Mouse (Mus musculus): ENCODE results near the gene Cfap157. TPM values are rescaled to one million over a fixed set of nuclear protein-coding genes. Genes with fewer than 3 reads are reported as not detected.

Cfap157 gene
- total and polyA plus RNA-seq, 2 experiments from 2014 or later: 1.1 to 1.4 TPM

DNA sequence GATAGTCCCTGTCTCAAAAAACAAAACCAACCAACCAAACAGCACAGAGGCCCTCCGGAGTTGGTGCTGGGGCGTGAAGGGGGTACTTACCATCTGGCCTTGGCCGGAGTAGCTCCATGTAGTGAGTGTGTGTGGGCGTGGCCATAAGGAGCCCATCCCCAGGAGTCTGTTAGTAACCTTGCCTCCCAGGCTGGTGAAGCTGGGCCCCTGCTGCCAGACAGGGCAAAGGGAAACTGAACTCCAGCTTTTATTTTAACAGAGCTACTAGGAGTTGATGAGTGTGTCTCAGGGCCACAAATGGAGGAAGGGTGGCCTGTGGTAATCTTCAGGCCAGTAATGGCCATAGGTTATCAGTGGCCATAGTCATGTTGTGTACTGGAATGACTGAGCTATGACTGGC, 49.7 kb downstream of the Cfap157 start:
- Histone ChIP-seq H3K4me1 (ENCODE audit: insufficient read depth, low read length) (no peaks in the 10 kb centered on the region), H3K9me3 (ENCODE audit: low read length) (no peaks in the 10 kb centered on the region), H3K36me3 (ENCODE audit: insufficient read depth, low read length) (no peaks in the 10 kb centered on the region), H3K27me3 (ENCODE audit: insufficient read depth, low read length) (no peaks in the 10 kb centered on the region), H3K27ac (ENCODE audit: low read depth, low read length) (no peak overlapping the region), H3K4me3 (ENCODE audit: low read depth, low read length) (no peak overlapping the region), H3K4me2 (ENCODE audit: low read depth, low read length, poor library complexity, severe bottlenecking) (no peak overlapping the region), H3K9ac (replicated peaks; ENCODE audit: low read length, poor library complexity, severe bottlenecking) (no peak overlapping the region)
- no peak for TF ChIP-seq CTCF (IDR thresholded peaks at IDR 0.05)
- ATAC-seq (ENCODE audit: low FRiP score) (no peak), DNase-seq (ENCODE audit: low spot score) (no peak)
- WGBS: 30% methylated on average over 4 of the region's 4 CpGs

DNA sequence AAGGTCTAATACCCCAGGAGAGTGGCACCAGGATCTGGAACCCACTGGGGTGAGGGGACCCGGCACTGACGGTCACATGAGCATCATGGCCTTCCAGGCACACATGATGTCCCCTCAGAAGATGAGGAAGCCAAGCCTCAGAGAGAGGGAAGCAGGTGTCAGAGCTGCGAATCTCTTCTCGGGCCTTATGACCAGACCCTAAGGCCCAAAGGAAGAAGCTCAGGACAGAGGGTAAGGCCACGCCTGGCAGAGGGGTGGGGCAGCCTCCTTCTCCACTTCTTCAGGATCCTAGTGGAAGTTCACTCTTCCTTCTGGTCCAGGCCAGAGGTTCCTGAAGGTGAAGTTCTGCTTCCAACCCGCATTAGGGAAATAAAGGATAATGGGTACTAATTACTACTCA, 51.5 kb downstream of the Cfap157 start:
- TF ChIP-seq CTCF (IDR thresholded peaks at IDR 0.05): no peak
- no peaks in the 10 kb centered on the region for H3K4me1 ChIP-seq (ENCODE audit: insufficient read depth, low read length)
- H3K9me3 ChIP-seq (ENCODE audit: low read length): no peaks in the 10 kb centered on the region
- DNase-seq (ENCODE audit: low spot score) (no peak), ATAC-seq (ENCODE audit: low FRiP score) (no peak)
- H3K27me3 ChIP-seq (ENCODE audit: insufficient read depth, low read length): no peaks in the 10 kb centered on the region
- no peak overlapping the region for H3K4me2 ChIP-seq (ENCODE audit: low read depth, low read length, poor library complexity, severe bottlenecking)
- H3K4me3 ChIP-seq (ENCODE audit: low read depth, low read length): no peak overlapping the region
- no peak overlapping the region for H3K27ac ChIP-seq (ENCODE audit: low read depth, low read length)
- no peak overlapping the region for H3K9ac ChIP-seq (replicated peaks; ENCODE audit: low read length, poor library complexity, severe bottlenecking)
- H3K36me3 ChIP-seq (ENCODE audit: insufficient read depth, low read length): no peaks in the 10 kb centered on the region
- whole genome bisulfite sequencing: 73% methylated on average over 6 of the region's 6 CpGs

DNA sequence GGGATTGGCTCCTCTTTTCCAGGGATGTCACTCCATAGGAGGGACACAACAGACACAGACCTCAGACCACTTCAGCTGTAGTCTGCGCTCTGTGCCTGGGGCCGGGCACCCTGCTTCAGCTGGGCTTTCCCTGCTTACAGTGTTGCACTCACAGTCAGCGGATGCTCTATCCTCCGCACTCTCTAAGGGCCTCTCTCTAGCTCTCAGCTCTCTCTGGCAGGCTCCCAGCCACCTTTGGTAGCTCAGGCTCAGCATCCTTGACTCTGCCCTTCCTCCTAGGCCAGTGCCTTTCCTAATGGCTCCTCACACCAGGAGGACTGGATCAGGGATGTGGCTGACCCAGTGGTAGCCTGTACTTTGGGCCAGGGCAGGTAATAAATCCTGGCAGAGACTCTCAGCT, 52.3 kb downstream of the Cfap157 start:
- Histone ChIP-seq H3K4me2 (ENCODE audit: low read depth, low read length, poor library complexity, severe bottlenecking) (no peak overlapping the region), H3K4me1 (ENCODE audit: insufficient read depth, low read length) (no peaks in the 10 kb centered on the region), H3K9ac (replicated peaks; ENCODE audit: low read length, poor library complexity, severe bottlenecking) (no peak overlapping the region; the same call in 1 of the 2 replicates), H3K27me3 (ENCODE audit: insufficient read depth, low read length) (no peaks in the 10 kb centered on the region), H3K27ac (ENCODE audit: low read depth, low read length) (no peak overlapping the region), H3K9me3 (ENCODE audit: low read length) (no peaks in the 10 kb centered on the region), H3K4me3 (ENCODE audit: low read depth, low read length) (no peak overlapping the region), H3K36me3 (ENCODE audit: insufficient read depth, low read length) (no peaks in the 10 kb centered on the region)
- WGBS: 74% methylated on average over 4 of the region's 4 CpGs
- DNase-seq (ENCODE audit: low spot score): no peak
- TF ChIP-seq CTCF (IDR thresholded peaks at IDR 0.05): no peak
- ATAC-seq (ENCODE audit: low FRiP score): no peak

DNA sequence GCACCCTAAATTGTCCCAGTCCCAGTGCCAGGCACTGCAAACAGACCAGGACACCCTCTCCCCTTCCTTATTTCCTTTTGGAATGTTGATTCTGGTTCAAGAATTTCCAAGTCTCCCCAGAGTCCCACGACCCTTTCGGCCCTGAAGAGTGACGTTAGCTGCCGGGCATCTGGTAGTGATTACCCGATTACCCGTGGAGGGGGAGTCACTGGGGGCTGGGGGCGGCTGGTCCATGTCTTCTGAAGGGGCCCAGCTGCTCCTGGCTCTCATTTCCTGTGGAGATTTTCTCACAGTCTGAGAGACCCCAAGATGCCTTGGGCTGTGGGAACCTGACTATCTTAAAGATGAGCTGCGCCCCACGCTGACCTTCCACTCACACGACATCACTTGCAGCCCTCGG, 53.4 kb downstream of the Cfap157 start:
- no peak overlapping the region for H3K27ac ChIP-seq (ENCODE audit: low read depth, low read length)
- ATAC-seq (ENCODE audit: low FRiP score) (no peak), DNase-seq (ENCODE audit: low spot score) (no peak)
- no peaks in the 10 kb centered on the region for H3K27me3 ChIP-seq (ENCODE audit: insufficient read depth, low read length)
- no peak for TF ChIP-seq CTCF (IDR thresholded peaks at IDR 0.05)
- no peaks in the 10 kb centered on the region for H3K9me3 ChIP-seq (ENCODE audit: low read length)
- no peaks in the 10 kb centered on the region for H3K4me1 ChIP-seq (ENCODE audit: insufficient read depth, low read length)
- 55% methylated on average over 11 of the region's 11 CpGs for WGBS
- H3K4me2 ChIP-seq (ENCODE audit: low read depth, low read length, poor library complexity, severe bottlenecking): no peak overlapping the region
- no peak overlapping the region for H3K9ac ChIP-seq (replicated peaks; ENCODE audit: low read length, poor library complexity, severe bottlenecking)
- no peak overlapping the region for H3K4me3 ChIP-seq (ENCODE audit: low read depth, low read length)
- H3K36me3 ChIP-seq (ENCODE audit: insufficient read depth, low read length): no peaks in the 10 kb centered on the region

DNA sequence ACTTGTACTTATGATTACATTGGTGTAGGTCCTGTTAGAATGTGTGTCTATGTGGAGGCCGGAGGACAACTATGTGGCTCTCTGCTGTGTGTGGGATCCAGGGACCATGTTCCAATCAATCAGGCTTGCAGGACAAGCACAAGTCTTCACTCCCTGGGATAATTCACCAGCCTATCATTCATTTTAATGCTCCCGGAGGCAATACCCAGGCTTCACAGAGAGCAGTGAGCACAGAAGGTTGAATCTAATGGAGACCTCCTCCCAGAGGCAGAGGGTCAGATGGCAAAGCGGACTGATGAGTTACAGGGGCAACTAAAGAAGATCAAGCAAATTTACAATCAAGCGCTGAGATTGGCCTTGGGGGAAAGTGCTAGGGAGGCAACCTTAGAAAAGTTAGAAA, 54.7 kb downstream of the Cfap157 start:
- Histone ChIP-seq H3K27ac (ENCODE audit: low read depth, low read length) (no peak overlapping the region), H3K4me2 (ENCODE audit: low read depth, low read length, poor library complexity, severe bottlenecking) (0 out of 2 replicates have a peak overlapping the region, but pooled peaks have one; percentile 2), H3K9me3 (ENCODE audit: low read length) (no peaks in the 10 kb centered on the region), H3K4me1 (ENCODE audit: insufficient read depth, low read length) (no peaks in the 10 kb centered on the region), H3K4me3 (ENCODE audit: low read depth, low read length) (no peak overlapping the region), H3K36me3 (ENCODE audit: insufficient read depth, low read length) (no peaks in the 10 kb centered on the region), H3K9ac (replicated peaks; ENCODE audit: low read length, poor library complexity, severe bottlenecking) (no peak overlapping the region), H3K27me3 (ENCODE audit: insufficient read depth, low read length) (no peaks in the 10 kb centered on the region)
- TF ChIP-seq CTCF (IDR thresholded peaks at IDR 0.05): no peak
- ATAC-seq (ENCODE audit: low FRiP score) (no peak), DNase-seq (ENCODE audit: low spot score) (no peak)
- 79% methylated on average over 4 of the region's 4 CpGs for WGBS

DNA sequence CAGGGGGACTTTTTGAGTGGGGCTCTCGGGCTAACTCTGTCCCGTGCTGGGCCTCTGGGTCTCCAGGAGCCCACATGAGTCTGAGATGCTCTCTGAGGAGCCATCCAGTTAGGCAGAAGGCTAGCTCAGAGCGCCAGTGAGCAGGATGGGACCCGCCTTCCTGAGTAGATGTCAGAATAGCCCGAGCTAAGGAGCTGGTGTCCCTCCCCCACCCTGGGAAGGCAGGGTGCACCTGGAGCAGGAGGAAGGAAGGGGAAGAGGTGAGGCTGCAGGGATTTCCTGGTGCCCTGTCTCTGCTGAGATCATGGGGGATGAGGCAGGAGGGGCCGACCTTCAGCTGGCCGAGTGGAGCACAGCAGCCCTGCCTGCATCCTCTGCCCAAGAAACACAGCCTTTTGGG, 55.8 kb downstream of the Cfap157 start:
- 60% methylated on average over 7 of the region's 7 CpGs for WGBS
- peak overlapping the region; percentile 18 for H3K4me2 ChIP-seq (ENCODE audit: low read depth, low read length, poor library complexity, severe bottlenecking)

More for the DNA sequence above, 55.8 kb downstream of the Cfap157 start:
- DNase-seq (ENCODE audit: low spot score) (no peak), ATAC-seq (ENCODE audit: low FRiP score) (no peak)
- Histone ChIP-seq H3K4me1 (ENCODE audit: insufficient read depth, low read length) (no peaks in the 10 kb centered on the region), H3K27me3 (ENCODE audit: insufficient read depth, low read length) (no peaks in the 10 kb centered on the region), H3K9me3 (ENCODE audit: low read length) (no peaks in the 10 kb centered on the region), H3K27ac (ENCODE audit: low read depth, low read length) (no peak overlapping the region), H3K4me3 (ENCODE audit: low read depth, low read length) (peak overlapping the region; percentile 6; the same call in 1 of the 2 replicates), H3K36me3 (ENCODE audit: insufficient read depth, low read length) (no peaks in the 10 kb centered on the region), H3K9ac (replicated peaks; ENCODE audit: low read length, poor library complexity, severe bottlenecking) (no peak overlapping the region)
- TF ChIP-seq CTCF (IDR thresholded peaks at IDR 0.05): no peak

Measured in midbrain, postnatal 0 days (tissue).